Mouse (Mus musculus) heart, embryonic 14.5 days (tissue): ENCODE measurements around the gene Adamtsl1. TPM values are rescaled to one million over a fixed set of nuclear protein-coding genes. Genes with fewer than 3 reads are reported as not detected.

Experiments
- ATAC-seq: fragments of 200-750 bp; cut with Nextera tagmentation; 2 replicates; pipeline ENCODE4 v1.8.0; 2017; ENCODE audit warnings: low read depth, moderate TSS enrichment; ENCODE audit not compliant: insufficient number of reproducible peaks, insufficient read depth, low FRiP score
- H3K27ac ChIP-seq, 2 experiments: fragments of 200-500 bp in 1 of 2; fragments of 300-500 bp in 1 of 2; sonication (generic) in 1 of 2; replicated peaks in 1 of 2; 2 replicates each; pipeline ENCODE4 v1.5.1; 2012 to 2014; ENCODE audit warnings: low read depth in 2 of 2, low read length in 2 of 2, control low read depth in 1 of 2, mild to moderate bottlenecking in 1 of 2, mixed read lengths in 1 of 2; ENCODE audit not compliant: control insufficient read depth in 1 of 2, insufficient read depth in 1 of 2
- H3K27me3 ChIP-seq: fragments of 300-500 bp; sonication (generic); 2 replicates; pipeline ENCODE4 v1.6.1; 2014; ENCODE audit warnings: mild to moderate bottlenecking, low read length, control low read depth; ENCODE audit not compliant: control insufficient read depth, insufficient read depth
- H3K36me3 ChIP-seq: fragments of 300-500 bp; sonication (generic); 2 replicates; pipeline ENCODE4 v1.6.1; 2014; ENCODE audit warnings: mild to moderate bottlenecking, control low read depth, low read length, mixed read lengths; ENCODE audit not compliant: control insufficient read depth, insufficient read depth
- H3K4me1 ChIP-seq, 2 experiments: fragments of 200-500 bp in 1 of 2; fragments of 300-500 bp in 1 of 2; sonication (generic) in 1 of 2; 2 replicates each; pipeline ENCODE4 v1.6.1; 2012 to 2014; ENCODE audit warnings: low read length in 2 of 2, control low read depth in 1 of 2, mixed read lengths in 1 of 2; ENCODE audit not compliant: control insufficient read depth in 2 of 2, insufficient read depth in 2 of 2
- H3K4me2 ChIP-seq: fragments of 300-500 bp; sonication (generic); 2 replicates; pipeline ENCODE4 v1.6.1; 2014; ENCODE audit warnings: mild to moderate bottlenecking, low read length
- H3K4me3 ChIP-seq, 2 experiments: fragments of 200-500 bp in 1 of 2; fragments of 300-500 bp in 1 of 2; sonication (generic) in 1 of 2; 2 replicates each; pipeline ENCODE4 v1.5.1; 2012 to 2014; ENCODE audit warnings: low read length in 2 of 2, mild to moderate bottlenecking in 2 of 2, control low read depth in 1 of 2, low read depth in 1 of 2, moderate library complexity in 1 of 2; ENCODE audit not compliant: control insufficient read depth in 1 of 2, insufficient read depth in 1 of 2
- H3K9ac ChIP-seq: fragments of 300-500 bp; sonication (generic); 2 replicates; pipeline ENCODE4 v1.6.1; 2014; ENCODE audit warnings: mild to moderate bottlenecking, low read length
- H3K9me3 ChIP-seq: fragments of 300-500 bp; sonication (generic); 2 replicates; pipeline ENCODE4 v1.6.1; 2016; ENCODE audit warnings: low read length, control low read depth; ENCODE audit not compliant: control insufficient read depth
- WGBS: fragments of 180-500 bp; shearing (Covaris S2); extraction: QIAGEN DNeasy Blood & Tissue Kit; methylation state at CpG from one replicate; pipeline ENCODE4 v1.1.7; 2014; 5-methylcytosine and 5-hydroxymethylcytosine counted together
- polyA plus RNA-seq: library from polyadenylated mRNA; unstranded; fragments of >200 nt; fragmentation: Nextera tagmentation; extraction: Ambion mirVana; gene quantifications from 2 replicates; pipeline ENCODE4 v1.2.1, GENCODE M21; 2014

Adamtsl1 gene
- polyA plus RNA-seq, 1 experiment from 2014 or later, result 16.2 TPM

DNA sequence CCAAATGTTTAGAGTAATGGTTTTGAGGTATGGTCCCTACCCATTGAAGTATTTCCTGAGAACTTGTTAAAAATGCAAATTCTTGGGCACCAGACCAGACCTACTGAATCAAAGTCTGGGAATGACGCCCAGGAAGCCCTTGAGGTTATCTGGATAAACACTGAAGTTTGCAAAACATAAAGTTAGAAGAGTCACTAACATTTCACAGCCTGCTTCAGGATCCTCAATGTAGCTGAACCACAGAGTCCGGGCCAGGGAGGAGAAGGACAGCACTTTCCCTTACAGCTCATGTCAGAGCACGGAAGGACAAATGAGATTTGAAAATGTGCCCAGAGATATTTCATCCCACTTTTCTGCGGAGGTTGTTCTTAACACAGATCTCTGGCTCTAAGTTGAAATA, 370.1 kb downstream of the Adamtsl1 start:
- no peak for ATAC-seq

DNA sequence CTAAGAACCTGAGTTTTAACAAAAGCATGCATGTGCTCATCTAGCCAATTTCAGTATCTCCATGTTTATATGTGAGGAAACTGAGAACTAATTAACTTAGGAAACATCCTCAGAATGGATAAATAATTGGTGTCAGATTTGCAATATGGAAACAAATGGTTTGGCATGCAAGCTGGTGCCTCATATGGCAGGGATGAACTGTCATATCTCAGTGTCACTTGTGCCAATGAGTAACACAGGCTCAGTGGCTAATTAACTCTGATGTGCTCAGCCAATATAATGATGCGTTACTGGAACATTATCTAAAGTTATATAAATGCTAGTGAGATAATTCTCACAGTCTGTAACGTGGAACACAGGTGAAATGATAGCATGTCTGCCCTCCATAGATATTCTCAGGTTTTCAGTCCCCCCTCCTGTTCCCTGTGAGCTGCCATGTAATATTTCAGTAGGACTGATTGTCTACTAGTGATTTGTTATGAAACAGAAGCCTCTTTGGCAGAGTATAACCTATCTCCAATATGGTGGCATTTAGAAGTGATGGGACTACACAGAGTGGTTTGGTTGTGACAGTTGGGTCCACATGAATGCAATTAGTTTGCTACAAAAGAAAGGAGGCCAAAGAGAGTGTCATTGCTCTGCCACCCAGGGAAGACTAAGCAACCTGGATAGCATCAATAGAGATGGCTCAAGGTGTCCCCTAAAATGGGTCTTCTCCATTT, 376.1 kb downstream of the Adamtsl1 start:
- H3K4me1 ChIP-seq, result no peaks in the 10 kb centered on the region
- no peaks in the 10 kb centered on the region for H3K27me3 ChIP-seq
- WGBS, result 68% methylated on average over 2 of the region's 2 CpGs

More for the DNA sequence above, 370.1 kb downstream of the Adamtsl1 start:
- H3K9me3 ChIP-seq, result no peaks in the 10 kb centered on the region
- no peak overlapping the region for H3K9ac ChIP-seq
- H3K27me3 ChIP-seq, result no peaks in the 10 kb centered on the region
- H3K4me2 ChIP-seq, result no peak overlapping the region
- H3K27ac ChIP-seq, result no peak overlapping the region
- 63% methylated on average over 4 of the region's 4 CpGs for WGBS
- no peaks in the 10 kb centered on the region for H3K4me1 ChIP-seq
- H3K36me3 ChIP-seq, result no peaks in the 10 kb centered on the region
- no peak overlapping the region for H3K4me3 ChIP-seq

DNA sequence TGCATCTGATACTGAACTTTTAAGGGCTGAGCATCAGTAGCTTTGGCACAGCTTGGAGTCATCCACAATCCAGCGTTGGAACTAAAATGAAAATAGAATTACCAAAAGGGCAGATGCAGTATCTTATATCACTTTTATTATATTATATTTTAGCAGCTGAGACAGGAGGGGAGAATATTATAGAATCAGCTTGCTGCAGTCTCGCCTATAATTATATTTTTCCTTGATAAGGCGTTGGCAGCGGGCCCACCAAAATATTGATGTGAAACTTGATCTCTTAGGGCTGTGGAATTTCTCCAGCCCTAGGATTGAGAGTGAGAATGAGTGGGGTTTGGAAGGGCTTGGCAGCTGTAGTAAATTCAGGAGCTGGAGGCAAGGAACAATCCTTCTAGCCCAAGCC, 387.3 kb downstream of the Adamtsl1 start:
- Histone ChIP-seq H3K27ac (no peak overlapping the region), H3K9me3 (no peaks in the 10 kb centered on the region), H3K4me2 (no peak overlapping the region), H3K9ac (no peak overlapping the region), H3K4me1 (peaks cover 0 to 8% of the 10 kb centered on the region in 2 experiments; a peak in 1 of 4 replicates), H3K4me3 (no peak overlapping the region), H3K27me3 (no peaks in the 10 kb centered on the region), H3K36me3 (no peaks in the 10 kb centered on the region)
- no peak for ATAC-seq
- WGBS, result 56% methylated on average over 4 of the region's 4 CpGs

More for the DNA sequence above, 376.1 kb downstream of the Adamtsl1 start:
- no peaks in the 10 kb centered on the region for H3K9me3 ChIP-seq
- no peaks in the 10 kb centered on the region for H3K36me3 ChIP-seq
- no peak overlapping the region for H3K27ac ChIP-seq
- no peak overlapping the region for H3K4me3 ChIP-seq
- ATAC-seq, result no peak
- no peak overlapping the region for H3K9ac ChIP-seq
- no peak overlapping the region for H3K4me2 ChIP-seq

DNA sequence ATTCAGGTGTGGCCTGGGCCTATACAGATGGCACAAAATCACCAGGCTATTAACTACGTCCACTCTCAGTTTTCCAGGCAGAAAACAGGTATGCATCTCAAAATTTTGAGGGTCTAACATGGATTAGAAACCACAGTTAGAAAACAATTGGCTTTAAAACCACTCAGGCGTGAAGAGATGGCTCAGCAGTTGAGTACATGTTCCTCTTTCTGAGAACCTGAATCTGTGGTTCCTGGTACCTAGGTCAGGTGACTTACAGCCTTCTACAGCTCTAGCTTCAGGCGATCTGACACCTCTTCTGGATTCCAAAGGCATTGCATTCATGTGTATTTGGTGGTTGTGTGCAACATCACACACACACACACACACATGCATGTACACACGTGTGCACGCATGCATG, 390.2 kb downstream of the Adamtsl1 start:
- no peak for ATAC-seq
- Histone ChIP-seq H3K36me3 (no peaks in the 10 kb centered on the region), H3K4me3 (no peak overlapping the region), H3K27ac (no peak overlapping the region), H3K9me3 (no peaks in the 10 kb centered on the region), H3K27me3 (no peaks in the 10 kb centered on the region), H3K4me2 (no peak overlapping the region), H3K9ac (no peak overlapping the region), H3K4me1 (peaks cover 0 to 8% of the 10 kb centered on the region in 2 experiments; a peak in 1 of 4 replicates)
- WGBS, result 80% methylated on average over 5 of the region's 5 CpGs

DNA sequence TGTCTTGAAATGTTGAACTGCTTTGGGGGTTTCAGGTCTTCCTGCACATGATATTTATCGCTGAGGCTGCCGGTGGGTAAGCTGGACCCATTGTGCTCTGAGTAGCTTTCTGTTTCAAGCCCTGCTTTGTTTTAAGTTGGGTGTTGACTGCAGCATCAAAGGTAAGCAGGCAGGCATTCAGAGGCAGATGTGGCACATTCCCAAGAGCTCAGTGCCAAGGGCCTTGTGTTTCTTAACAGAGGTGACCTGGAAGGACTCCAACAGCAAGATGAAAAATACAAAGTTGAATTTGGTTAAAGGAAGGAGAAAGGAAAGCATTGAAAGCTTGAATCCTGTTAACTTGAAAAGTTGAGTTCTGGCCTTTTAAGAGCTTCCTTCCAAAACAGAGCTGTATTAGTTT, 402.1 kb downstream of the Adamtsl1 start:
- H3K27ac ChIP-seq, result peak overlapping the region; percentile 12 to 39
- no peak overlapping the region for H3K4me2 ChIP-seq
- no peaks in the 10 kb centered on the region for H3K9me3 ChIP-seq
- no peak overlapping the region for H3K9ac ChIP-seq
- no peaks in the 10 kb centered on the region for H3K27me3 ChIP-seq
- H3K4me1 ChIP-seq, result peaks cover 0 to 3% of the 10 kb centered on the region in 2 experiments; a peak in 3 of 4 replicates
- no peaks in the 10 kb centered on the region for H3K36me3 ChIP-seq
- 29% methylated on average over 2 of the region's 2 CpGs for WGBS
- ATAC-seq, result no peak
- no peak overlapping the region for H3K4me3 ChIP-seq

DNA sequence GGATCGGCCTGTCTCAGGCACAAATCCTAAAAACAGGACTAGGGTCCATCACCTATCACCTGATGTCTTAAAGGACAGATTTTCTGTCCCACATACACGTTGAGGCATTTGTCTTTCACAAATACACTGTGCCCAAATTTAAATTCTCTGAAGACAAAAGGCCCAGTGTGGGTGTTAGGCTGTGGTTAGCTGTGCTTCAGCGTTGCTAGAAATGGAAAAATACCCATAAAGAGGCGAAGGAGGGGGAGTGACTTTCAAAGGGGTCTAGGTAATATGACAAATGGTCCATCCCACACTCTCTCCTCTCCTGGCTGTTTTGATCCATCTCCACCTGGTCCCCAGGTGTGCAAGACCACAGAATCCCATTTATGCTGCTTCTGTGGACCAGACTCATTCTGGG, 404.4 kb downstream of the Adamtsl1 start:
- Histone ChIP-seq H3K4me2 (no peak overlapping the region), H3K27me3 (no peaks in the 10 kb centered on the region), H3K27ac (no peak overlapping the region), H3K4me1 (peaks cover 0 to 3% of the 10 kb centered on the region in 2 experiments; a peak in 3 of 4 replicates), H3K9me3 (no peaks in the 10 kb centered on the region), H3K36me3 (no peaks in the 10 kb centered on the region), H3K9ac (no peak overlapping the region), H3K4me3 (no peak overlapping the region)
- 77% methylated on average over 4 of the region's 4 CpGs for WGBS
- ATAC-seq, result no peak

DNA sequence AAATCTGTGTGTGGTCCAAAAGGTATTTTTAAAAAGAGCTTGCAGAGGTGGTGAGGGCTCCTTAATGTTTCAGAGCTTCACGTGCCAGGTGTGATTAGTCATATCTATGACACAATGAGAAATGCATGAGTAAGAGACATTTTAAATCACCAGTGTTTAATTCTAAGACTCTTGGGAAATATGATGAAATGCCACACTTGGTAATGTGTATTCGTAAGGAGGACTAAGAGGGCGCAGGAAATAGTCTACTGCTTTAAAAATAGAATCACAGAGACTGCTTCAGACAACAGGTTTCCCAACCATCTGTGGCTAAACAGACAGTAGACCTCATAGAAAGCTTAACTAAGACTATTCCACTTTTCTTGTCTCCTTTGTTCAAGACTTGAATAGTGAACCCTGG, 406.5 kb downstream of the Adamtsl1 start:
- H3K27me3 ChIP-seq, result no peaks in the 10 kb centered on the region
- no peak overlapping the region for H3K9ac ChIP-seq
- ATAC-seq, result no peak
- WGBS, result 64% methylated on average over 3 of the region's 3 CpGs
- no peaks in the 10 kb centered on the region for H3K9me3 ChIP-seq
- H3K4me2 ChIP-seq, result no peak overlapping the region
- H3K36me3 ChIP-seq, result no peaks in the 10 kb centered on the region
- H3K4me1 ChIP-seq, result peaks cover 0 to 3% of the 10 kb centered on the region in 2 experiments; a peak in 3 of 4 replicates
- no peak overlapping the region for H3K4me3 ChIP-seq
- H3K27ac ChIP-seq, result no peak overlapping the region

DNA sequence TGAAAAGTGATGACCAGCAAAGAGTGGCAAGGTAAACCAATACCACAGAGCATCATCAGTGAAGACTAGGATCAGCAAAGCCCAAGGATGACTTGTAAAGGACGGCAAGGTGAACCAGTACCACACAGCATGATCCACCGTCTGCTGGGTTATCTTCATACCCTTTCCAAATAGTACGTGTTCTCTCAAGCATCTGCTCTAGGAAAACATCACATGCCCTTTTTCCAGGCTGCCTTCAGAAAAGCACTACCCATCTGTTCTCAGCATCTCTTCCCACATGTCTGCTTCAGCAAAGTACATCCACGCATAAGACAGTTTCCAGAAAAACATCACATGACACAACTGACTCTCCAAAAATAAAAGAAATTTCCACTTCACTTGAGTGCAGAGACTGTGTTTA, 408.8 kb downstream of the Adamtsl1 start:
- Histone ChIP-seq H3K9ac (no peak overlapping the region), H3K4me3 (no peak overlapping the region), H3K4me2 (no peak overlapping the region), H3K4me1 (no peaks in the 10 kb centered on the region), H3K27ac (no peak overlapping the region), H3K9me3 (no peaks in the 10 kb centered on the region), H3K36me3 (no peaks in the 10 kb centered on the region), H3K27me3 (no peaks in the 10 kb centered on the region)
- no peak for ATAC-seq
- 88% methylated on average over 4 of the region's 4 CpGs for WGBS
